Mouse (Mus musculus): ENCODE data around the gene Pkmyt1. TPM values are rescaled to one million over a fixed set of nuclear protein-coding genes. Genes with fewer than 3 reads are reported as not detected.

The Pkmyt1 gene
- total RNA-seq, 2 experiments from 2014 or later, result 1.7 to 3.0 TPM

GRCm38 (mm10) chr17:23722376-23723125, 3.6 kb upstream of the Pkmyt1 start, which contains the start of gene 1520401A03Rik:
TSS of gene 1520401A03Rik (minus strand) at chr17:23722783.
- no peak for DNase-seq

- no peak for DNase-seq
These were observed 659 bp upstream of the Pkmyt1 start for GRCm38 (mm10) chr17:23725477-23725876.

- DNase-seq, result no peak
These were observed 614 bp downstream of the Pkmyt1 start for GRCm38 (mm10) chr17:23726758-23727142.

- no peak for DNase-seq
These were observed 4.3 kb downstream of the Pkmyt1 start for GRCm38 (mm10) chr17:23730441-23730840.

- DNase-seq, result no peak
These were observed 8.2 kb downstream of the Pkmyt1 start for GRCm38 (mm10) chr17:23734341-23734740.

- DNase-seq, result no peak
These were observed 11.6 kb downstream of the Pkmyt1 start for GRCm38 (mm10) chr17:23737493-23738445.

- no peak for DNase-seq
These were observed 12.7 kb downstream of the Pkmyt1 start for GRCm38 (mm10) chr17:23738836-23739201.

- peak; percentile 37 to 51 for DNase-seq
These were observed 13.3 kb downstream of the Pkmyt1 start for GRCm38 (mm10) chr17:23739202-23740135.

- peak; percentile 91 to 92 for DNase-seq
These were observed 14.0 kb downstream of the Pkmyt1 start for GRCm38 (mm10) chr17:23740136-23740584.

GRCm38 (mm10) chr17:23740598-23741021, 14.5 kb downstream of the Pkmyt1 start, which contains the start of gene Paqr4:
TSS of gene Paqr4 (minus strand) at chr17:23740867.
- no peak for DNase-seq

- no peak for DNase-seq
These were observed 15.4 kb downstream of the Pkmyt1 start for GRCm38 (mm10) chr17:23741359-23742209.

- no peak for DNase-seq
These were observed 16.2 kb downstream of the Pkmyt1 start for GRCm38 (mm10) chr17:23742210-23742793.

- no peak for DNase-seq
These were observed 16.8 kb downstream of the Pkmyt1 start for GRCm38 (mm10) chr17:23742941-23743340.

- DNase-seq, result no peak
These were observed 17.9 kb downstream of the Pkmyt1 start for GRCm38 (mm10) chr17:23744076-23744475.

- DNase-seq, result no peak
These were observed 18.5 kb downstream of the Pkmyt1 start for GRCm38 (mm10) chr17:23744651-23745050.

- DNase-seq, result no peak
These were observed 19.4 kb downstream of the Pkmyt1 start, which contains the start of gene Kremen2 for GRCm38 (mm10) chr17:23745301-23746251. TSS of gene Kremen2 (minus strand) at chr17:23745833.

- no peak for DNase-seq
These were observed 20.2 kb downstream of the Pkmyt1 start for GRCm38 (mm10) chr17:23746311-23746710.

GRCm38 (mm10) chr17:23746767-23747166, 20.6 kb downstream of the Pkmyt1 start:
- no peak for DNase-seq

- DNase-seq, result no peak
These were observed 21.3 kb downstream of the Pkmyt1 start for GRCm38 (mm10) chr17:23747471-23747870.

All from layer of hippocampus, postnatal 36 days (tissue).